Mouse (Mus musculus) lung, embryonic 14.5 days (tissue): ENCODE results near the gene Pknox2. TPM values are rescaled to one million over a fixed set of nuclear protein-coding genes. Genes with fewer than 3 reads are reported as not detected.

Experiments
- ATAC-seq: fragments of 200-750 bp; cut with Nextera tagmentation; 2 replicates; pipeline ENCODE4 v1.8.0; 2017; ENCODE audit warnings: mild to moderate bottlenecking, moderate TSS enrichment, moderate library complexity; ENCODE audit not compliant: insufficient read depth
- DNase-seq: peaks from one replicate; pipeline ENCODE4 v3.0.0-alpha.2; 2015
- H3K27ac ChIP-seq: fragments of 300-500 bp; sonication (generic); 2 replicates; pipeline ENCODE4 v1.5.1; 2014; ENCODE audit warnings: low read depth, mild to moderate bottlenecking, moderate library complexity
- H3K27me3 ChIP-seq: fragments of 300-500 bp; sonication (generic); 2 replicates; pipeline ENCODE4 v1.6.1; 2014; ENCODE audit warnings: low read length, control low read depth; ENCODE audit not compliant: insufficient read depth
- H3K36me3 ChIP-seq: fragments of 300-500 bp; sonication (generic); 2 replicates; pipeline ENCODE4 v1.6.1; 2014; ENCODE audit warnings: control low read depth; ENCODE audit not compliant: insufficient read depth
- H3K4me1 ChIP-seq: fragments of 300-500 bp; sonication (generic); 2 replicates; pipeline ENCODE4 v1.6.1; 2014; ENCODE audit warnings: antibody characterized with exemption, control low read depth; ENCODE audit not compliant: insufficient read depth
- H3K4me2 ChIP-seq: fragments of 300-500 bp; sonication (generic); 2 replicates; pipeline ENCODE4 v1.6.1; 2014; ENCODE audit warnings: mild to moderate bottlenecking
- H3K4me3 ChIP-seq: fragments of 300-500 bp; sonication (generic); 2 replicates; pipeline ENCODE4 v1.5.1; 2014; ENCODE audit warnings: low read depth, low read length
- H3K9ac ChIP-seq: fragments of 300-500 bp; sonication (generic); 2 replicates; pipeline ENCODE4 v1.6.1; 2014
- H3K9me3 ChIP-seq: fragments of 300-500 bp; sonication (generic); 2 replicates; pipeline ENCODE4 v1.6.1; 2016; ENCODE audit warnings: low read depth, low read length, control low read depth
- CTCF ChIP-seq: IDR thresholded peaks from 2 replicates; pipeline ENCODE4 v1.5.1; 2016; ENCODE audit warnings: antibody characterized with exemption, low read depth
- WGBS: fragments of 180-500 bp; shearing (Covaris S2); extraction: QIAGEN DNeasy Blood & Tissue Kit; methylation state at CpG from one replicate; pipeline ENCODE4 v1.1.7; 2014; 5-methylcytosine and 5-hydroxymethylcytosine counted together
- polyA plus RNA-seq: library from polyadenylated mRNA; unstranded; fragments of >200 nt; fragmentation: Nextera tagmentation; extraction: Ambion mirVana; gene quantifications from 2 replicates; pipeline ENCODE4 v1.2.1, GENCODE M21; 2014

Pknox2 gene
- polyA plus RNA-seq, 1 experiment from 2014 or later = 7.1 TPM

- H3K36me3 ChIP-seq = no peaks in the 10 kb centered on the region
- H3K27ac ChIP-seq = no peak overlapping the region
- ATAC-seq = no peak
- no peak for TF ChIP-seq CTCF
- peak; percentile 54 for DNase-seq
- no peaks in the 10 kb centered on the region for H3K9me3 ChIP-seq
- H3K9ac ChIP-seq = no peak overlapping the region
- no peak overlapping the region for H3K4me2 ChIP-seq
- 61% methylated on average over 5 of the region's 5 CpGs for WGBS
- no peaks in the 10 kb centered on the region for H3K27me3 ChIP-seq
- no peak overlapping the region for H3K4me3 ChIP-seq
- no peaks in the 10 kb centered on the region for H3K4me1 ChIP-seq
Measured at GRCm38 (mm10) chr9:37067473-37067830, 79.8 kb downstream of the Pknox2 start.

GRCm38 (mm10) chr9:37066732-37067472, 80.3 kb downstream of the Pknox2 start:
- 80% methylated on average over 8 of the region's 8 CpGs for WGBS
- Histone ChIP-seq H3K36me3 (no peaks in the 10 kb centered on the region), H3K4me1 (no peaks in the 10 kb centered on the region), H3K4me2 (no peak overlapping the region), H3K27ac (no peak overlapping the region), H3K9me3 (no peaks in the 10 kb centered on the region), H3K27me3 (no peaks in the 10 kb centered on the region), H3K9ac (no peak overlapping the region), H3K4me3 (no peak overlapping the region)
- TF ChIP-seq CTCF = no peak
- DNase-seq (no peak), ATAC-seq (no peak)

GRCm38 (mm10) chr9:37061627-37062026, 85.6 kb downstream of the Pknox2 start:
- WGBS = 62% methylated on average over 2 of the region's 2 CpGs
- no peak overlapping the region for H3K4me3 ChIP-seq
- TF ChIP-seq CTCF = no peak
- H3K27ac ChIP-seq = no peak overlapping the region
- no peak overlapping the region for H3K4me2 ChIP-seq
- ATAC-seq = no peak
- H3K27me3 ChIP-seq = no peaks in the 10 kb centered on the region
- no peaks in the 10 kb centered on the region for H3K9me3 ChIP-seq
- H3K36me3 ChIP-seq = no peaks in the 10 kb centered on the region
- DNase-seq = no peak
- H3K4me1 ChIP-seq = 0 out of 2 replicates have a peak, but pooled peaks cover 2% of the 10 kb centered on the region
- H3K9ac ChIP-seq = no peak overlapping the region

GRCm38 (mm10) chr9:37054703-37055102, 92.5 kb downstream of the Pknox2 start:
- Histone ChIP-seq H3K9me3 (no peaks in the 10 kb centered on the region), H3K36me3 (no peaks in the 10 kb centered on the region), H3K27ac (peak overlapping the region; percentile 90), H3K9ac (0 out of 2 replicates have a peak overlapping the region, but pooled peaks have one; percentile 6), H3K4me1 (peaks cover 31% of the 10 kb centered on the region), H3K27me3 (no peaks in the 10 kb centered on the region), H3K4me3 (no peak overlapping the region), H3K4me2 (peak overlapping the region; percentile 52)
- 24% methylated on average over 5 of the region's 5 CpGs for WGBS
- DNase-seq (peak; percentile 74), ATAC-seq (peak; percentile 51; the same call in 1 of the 2 replicates)
- no peak for TF ChIP-seq CTCF

GRCm38 (mm10) chr9:37053601-37054512, 93.3 kb downstream of the Pknox2 start:
- Histone ChIP-seq H3K4me2 (peak overlapping the region; percentile 52), H3K27ac (peak overlapping the region; percentile 90), H3K9me3 (no peaks in the 10 kb centered on the region), H3K9ac (peak overlapping the region; percentile 6; the same call in 1 of the 2 replicates), H3K36me3 (no peaks in the 10 kb centered on the region), H3K4me1 (peaks cover 31% of the 10 kb centered on the region), H3K4me3 (peak overlapping the region; percentile 2; the same call in 1 of the 2 replicates), H3K27me3 (no peaks in the 10 kb centered on the region)
- peak; percentile 95 for DNase-seq
- WGBS = 11% methylated on average over 21 of the region's 21 CpGs
- peak; percentile 91 for ATAC-seq
- TF ChIP-seq CTCF = no peak

GRCm38 (mm10) chr9:37053041-37053440, 94.2 kb downstream of the Pknox2 start:
- H3K27ac ChIP-seq = peak overlapping the region; percentile 90
- peaks cover 29% of the 10 kb centered on the region for H3K4me1 ChIP-seq
- TF ChIP-seq CTCF = no peak
- no peak overlapping the region for H3K4me3 ChIP-seq
- H3K36me3 ChIP-seq = no peaks in the 10 kb centered on the region
- H3K4me2 ChIP-seq = peak overlapping the region; percentile 52
- 20% methylated on average over 6 of the region's 6 CpGs for WGBS
- H3K9ac ChIP-seq = no peak overlapping the region
- no peaks in the 10 kb centered on the region for H3K27me3 ChIP-seq
- no peaks in the 10 kb centered on the region for H3K9me3 ChIP-seq
- DNase-seq (peak; percentile 67), ATAC-seq (no peak)

- Histone ChIP-seq H3K27me3 (no peaks in the 10 kb centered on the region), H3K4me2 (no peak overlapping the region), H3K9ac (no peak overlapping the region), H3K4me1 (peaks cover 29% of the 10 kb centered on the region), H3K36me3 (no peaks in the 10 kb centered on the region), H3K27ac (no peak overlapping the region), H3K4me3 (no peak overlapping the region), H3K9me3 (no peaks in the 10 kb centered on the region)
- no peak for DNase-seq
- WGBS = 86% methylated on average over 4 of the region's 4 CpGs
- TF ChIP-seq CTCF = no peak
- no peak for ATAC-seq
Measured at GRCm38 (mm10) chr9:37051669-37052068, 95.5 kb downstream of the Pknox2 start.
